In the genomic region with DNA sequence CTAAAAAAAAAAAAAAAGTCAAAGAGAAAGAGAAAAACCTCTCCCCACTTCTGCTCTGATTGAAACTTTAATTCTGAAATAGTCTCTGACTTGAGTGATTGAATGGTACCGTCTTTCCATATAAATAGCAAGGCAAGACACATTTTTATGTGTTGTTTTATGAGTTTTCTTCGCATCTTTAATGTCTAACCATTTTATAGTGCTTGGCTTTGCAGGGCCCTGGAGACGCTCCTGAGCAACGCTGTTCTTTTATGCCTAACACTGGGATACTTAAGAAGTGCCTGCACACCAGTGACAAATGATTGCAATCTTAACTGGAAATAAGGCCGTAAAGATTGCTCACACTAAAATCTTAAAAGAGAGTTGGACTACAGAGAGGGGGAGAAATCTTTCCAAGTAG, we compare ENCODE assay signal across 19 mouse cellular contexts.
"Had no signal": no experiment of that assay in that cellular context is flagged by ENCODE, and none has a peak within 500 bp of the region (broad histone marks: within the 10 kb centered on the region; RNA-seq: fewer than 3 reads in every experiment).

No protein-coding gene starts in this region.

- H3K4me2 ChIP-seq: liver, embryonic 13.5 days; liver, embryonic 15.5 days; lung, embryonic 15.5 days; midbrain, embryonic 12.5 days; stomach, embryonic 15.5 days had no signal

- DNase-seq: liver, embryonic 13.5 days; liver, postnatal 0 days; lung, adult 2 months; lung, postnatal 14 days; lung, postnatal 36 days; midbrain, embryonic 14.5 days; right cerebral cortex, postnatal 14 days; thymus, adult 2 months; thymus, postnatal 25 days; thymus, postnatal 4 days had no signal

- H3K4me3 ChIP-seq: liver, embryonic 13.5 days; liver, embryonic 15.5 days; lung, embryonic 15.5 days; megakaryocyte, embryonic 14.5 days; midbrain, embryonic 12.5 days; stomach, embryonic 15.5 days had no signal

- H3K27me3 ChIP-seq: liver, embryonic 13.5 days; liver, embryonic 15.5 days; lung, embryonic 15.5 days; megakaryocyte, embryonic 14.5 days; stomach, embryonic 15.5 days had no signal

- H3K4me1 ChIP-seq: liver, embryonic 13.5 days; liver, embryonic 15.5 days; lung, embryonic 15.5 days; megakaryocyte, embryonic 14.5 days; midbrain, embryonic 12.5 days; stomach, embryonic 15.5 days had no signal

- ATAC-seq: liver, postnatal 0 days; lung, postnatal 0 days; midbrain, embryonic 16.5 days had no signal

- H3K36me3 ChIP-seq: liver, embryonic 13.5 days; liver, embryonic 15.5 days; lung, embryonic 15.5 days; midbrain, embryonic 12.5 days; stomach, embryonic 15.5 days had no signal

- H3K27ac ChIP-seq: liver, embryonic 13.5 days; liver, embryonic 15.5 days; lung, embryonic 15.5 days; macrophage; midbrain, embryonic 12.5 days; stomach, embryonic 15.5 days; stomach, postnatal 0 days had no signal

- H3K9me3 ChIP-seq: liver, embryonic 13.5 days; liver, embryonic 15.5 days; lung, embryonic 15.5 days; midbrain, embryonic 12.5 days; stomach, embryonic 15.5 days had no signal

- H3K9ac ChIP-seq: liver, embryonic 13.5 days; liver, embryonic 15.5 days; liver, postnatal 0 days; lung, embryonic 15.5 days; midbrain, embryonic 12.5 days; stomach, embryonic 15.5 days had no signal
